In the genomic region with DNA sequence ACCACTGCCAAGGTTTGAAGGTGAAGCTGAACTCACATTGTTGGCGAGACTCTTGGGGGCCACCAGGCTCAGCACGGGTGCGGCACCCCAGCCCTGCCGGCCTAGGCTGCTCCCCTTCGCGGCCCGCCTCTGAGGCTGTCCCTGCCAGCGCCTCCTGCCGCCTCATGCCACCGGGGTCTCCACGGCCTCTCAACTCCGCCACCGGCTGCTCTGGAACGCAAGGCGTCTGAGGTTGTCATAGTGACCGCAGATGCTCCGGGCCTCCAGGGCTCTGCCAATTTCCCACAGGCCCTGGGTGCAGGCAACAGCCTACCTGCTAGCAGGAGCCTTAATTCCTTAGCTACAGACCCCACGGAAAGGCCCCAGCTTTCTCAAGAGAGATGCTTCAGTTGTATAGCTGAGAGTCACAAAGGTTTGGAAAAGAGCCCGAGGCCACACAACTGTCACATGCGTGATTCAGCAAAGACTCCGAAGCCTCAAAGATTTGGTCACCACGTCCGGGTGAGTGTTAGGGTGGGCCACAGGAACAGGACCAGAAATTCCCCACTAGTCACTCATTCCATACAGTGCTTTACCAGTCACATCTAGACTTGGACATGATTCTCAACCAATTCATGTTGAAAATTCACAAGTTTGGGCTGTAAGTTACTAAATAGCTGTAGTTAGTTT, we compare ENCODE assay signal across 8 mouse cellular contexts. TPM values are rescaled to one million over a fixed set of nuclear protein-coding genes. Genes with fewer than 3 reads are reported as not detected.
DNase-seq lines count a peak whose midpoint lies in the region; ATAC-seq and TF ChIP-seq lines count a peak whose summit lies in the region.

1700012B09Rik (minus strand) TSS at position 228 of the 669 bp plus-strand sequence.

- no peak within 1 kb of the TSS for H3K9ac ChIP-seq in kidney, embryonic 16.5 days (replicated peaks; ENCODE audit: low read length)
- no peak within 1 kb of the TSS for H3K9ac ChIP-seq in hindbrain, postnatal 0 days (replicated peaks; ENCODE audit: low read length)
- H3K9ac ChIP-seq in neural tube, embryonic 15.5 days (replicated peaks), result 0 out of 2 replicates have a peak within 1 kb of the TSS, but pooled peaks have one; percentile 20

- no peak within 1 kb of the TSS for H3K4me3 ChIP-seq in kidney, embryonic 16.5 days (ENCODE audit: low read length)
- H3K4me3 ChIP-seq in hindbrain, postnatal 0 days (ENCODE audit: low read length), result no peak within 1 kb of the TSS
- no peak within 1 kb of the TSS for H3K4me3 ChIP-seq in neural tube, embryonic 15.5 days (replicated peaks)

- peaks cover 13% of the 10 kb centered on the region for H3K27me3 ChIP-seq in kidney, embryonic 16.5 days (ENCODE audit: insufficient read depth, low read length)
- H3K27me3 ChIP-seq in hindbrain, postnatal 0 days (ENCODE audit: insufficient read depth, low read length), result no peaks in the 10 kb centered on the region
- no peaks in the 10 kb centered on the region for H3K27me3 ChIP-seq in neural tube, embryonic 15.5 days (replicated peaks)

- H3K4me2 ChIP-seq in kidney, embryonic 16.5 days (replicated peaks; ENCODE audit: low read depth, low read length), result 0 out of 2 replicates have a peak within 1 kb of the TSS, but pooled peaks have one; percentile 21
- H3K4me2 ChIP-seq in hindbrain, postnatal 0 days (ENCODE audit: low read depth, low read length), result peak within 1 kb of the TSS; percentile 35; the same call in 1 of the 2 replicates
- peak within 1 kb of the TSS; percentile 34 for H3K4me2 ChIP-seq in neural tube, embryonic 15.5 days

- H3K36me3 ChIP-seq in kidney, embryonic 16.5 days (ENCODE audit: insufficient read depth, low read length), result no peaks in the 10 kb centered on the region
- H3K36me3 ChIP-seq in hindbrain, postnatal 0 days (ENCODE audit: insufficient read depth, low read length), result no peaks in the 10 kb centered on the region
- H3K36me3 ChIP-seq in neural tube, embryonic 15.5 days, result no peaks in the 10 kb centered on the region

- 21% methylated on average over 23 of the region's 23 CpGs for WGBS in kidney, embryonic 16.5 days
- WGBS in hindbrain, postnatal 0 days, result 13% methylated on average over 23 of the region's 23 CpGs
- WGBS in neural tube, embryonic 15.5 days, result 21% methylated on average over 23 of the region's 23 CpGs

- DNase-seq in kidney, postnatal 36 days, result no peak
- DNase-seq in embryo, embryonic 9.5 days (ENCODE audit: extremely low spot score), result peak; percentile 41
- DNase-seq in hindbrain, postnatal 0 days (ENCODE audit: low spot score), result peak; percentile 30
- no peak for DNase-seq in gastrocnemius, postnatal 25 days
- no peak for DNase-seq in ovary, postnatal 14 days (ENCODE audit: low spot score)
- no peak for DNase-seq in spleen, postnatal 14 days (ENCODE audit: low spot score in 2 of 2)

- peak; percentile 75 for ATAC-seq in kidney, embryonic 16.5 days (ENCODE audit: low FRiP score, low TSS enrichment)
- peak; percentile 72 for ATAC-seq in hindbrain, postnatal 0 days
- ATAC-seq in neural tube, embryonic 15.5 days (ENCODE audit: low FRiP score), result peak; percentile 42; the same call in 1 of the 2 replicates

- TF ChIP-seq CTCF in hindbrain, postnatal 0 days (IDR thresholded peaks at IDR 0.05; ENCODE audit: low read depth), result no peak

- peaks cover 4% of the 10 kb centered on the region; the same call in 1 of the 2 replicates for H3K4me1 ChIP-seq in kidney, embryonic 16.5 days (ENCODE audit: insufficient read depth, low read length)
- H3K4me1 ChIP-seq in hindbrain, postnatal 0 days (ENCODE audit: insufficient read depth, low read length), result peaks cover 3% of the 10 kb centered on the region; the same call in 1 of the 2 replicates
- H3K4me1 ChIP-seq in neural tube, embryonic 15.5 days, result peaks cover 16% of the 10 kb centered on the region

- H3K27ac ChIP-seq in kidney, embryonic 16.5 days (ENCODE audit: low read length), result no peak within 1 kb of the TSS
- H3K27ac ChIP-seq in hindbrain, postnatal 0 days, result no peak within 1 kb of the TSS
- H3K27ac ChIP-seq in neural tube, embryonic 15.5 days (replicated peaks), result no peak within 1 kb of the TSS

- no peaks in the 10 kb centered on the region for H3K9me3 ChIP-seq in kidney, embryonic 16.5 days (ENCODE audit: low read length)
- no peaks in the 10 kb centered on the region for H3K9me3 ChIP-seq in hindbrain, postnatal 0 days (ENCODE audit: low read length)
- H3K9me3 ChIP-seq in neural tube, embryonic 15.5 days (replicated peaks), result no peaks in the 10 kb centered on the region

RNA-seq across cellular contexts. Expression of gene 1700012B09Rik, which starts in this region (rescaled TPM):
- polyA plus RNA-seq in kidney, embryonic 16.5 days (2015; fragmentation: Nextera tagmentation; extraction: Ambion mirVana), result not detected in 2 replicates
- 0.42 and 2.3 TPM in 2 replicates for total RNA-seq in hindbrain, postnatal 0 days (2014; rRNA removed)
- 4.0 and 5.0 TPM in 2 replicates for polyA plus RNA-seq in hindbrain, postnatal 0 days (2015; fragmentation: Nextera tagmentation; extraction: Ambion mirVana)
- 0.65 and 1.0 TPM in 2 replicates for polyA plus RNA-seq in neural tube, embryonic 15.5 days (2015; fragmentation: Nextera tagmentation; extraction: Ambion mirVana)
- not detected for total RNA-seq in gastrocnemius, postnatal 25 days (2021)

Comparison
In these comparisons a context has a peak if more than half of its experiments do, and no peak if none do; other contexts are left out.
1. Peak in ATAC-seq and H3K4me2 ChIP-seq in kidney, embryonic 16.5 days; RNA of the gene not detected or under 1 TPM.
2. DNase-seq: peak in embryo, embryonic 9.5 days (single experiment) and hindbrain, postnatal 0 days (single experiment); none in kidney, postnatal 36 days (0 of 2), gastrocnemius, postnatal 25 days (single experiment), ovary, postnatal 14 days (single experiment) and spleen, postnatal 14 days (0 of 2).
3. Peak in every context shown above with its lines, with median percentiles within 50 percentile points of each other: ATAC-seq and H3K4me2 ChIP-seq.